Mouse (Mus musculus) adrenal gland, adult 8-10 months (tissue): ENCODE measurements at regions not wholly inside any gene's neighbourhood (a gene's known extent, or its start where the extent isn't known, plus 50 kb on each side); places are given as distances from the start of the nearest gene placed in this dataset.

ENCODE experiments used
- DNase-seq: peaks from one replicate; pipeline ENCODE4 v3.0.0; 2022

GRCm38 (mm10) chr13:38878718-38879669, 81.7 kb downstream of the Slc35b3 start:
- DNase-seq = peak; percentile 60

GRCm38 (mm10) chr13:38875923-38876322, 84.8 kb downstream of the Slc35b3 start:
- no peak for DNase-seq

- no peak for DNase-seq
These were observed 96.7 kb downstream of the Slc35b3 start for GRCm38 (mm10) chr13:38864002-38864401.

GRCm38 (mm10) chr13:38855742-38856141, 104.9 kb downstream of the Slc35b3 start:
- DNase-seq = no peak

- no peak for DNase-seq
These were observed 105.7 kb downstream of the Slc35b3 start for GRCm38 (mm10) chr13:38854986-38855385.

- no peak for DNase-seq
These were observed 107.8 kb downstream of the Slc35b3 start for GRCm38 (mm10) chr13:38852868-38853267.

- DNase-seq = no peak
These were observed 108.9 kb downstream of the Slc35b3 start for GRCm38 (mm10) chr13:38851820-38852219.

- no peak for DNase-seq
These were observed 122.4 kb downstream of the Slc35b3 start for GRCm38 (mm10) chr13:38838231-38838630.

- no peak for DNase-seq
These were observed 135.0 kb downstream of the Slc35b3 start for GRCm38 (mm10) chr13:38825649-38826048.

- no peak for DNase-seq
These were observed 141.1 kb downstream of the Slc35b3 start for GRCm38 (mm10) chr13:38819526-38819925.

GRCm38 (mm10) chr13:38818781-38819180, 141.9 kb downstream of the Slc35b3 start:
- DNase-seq = no peak

GRCm38 (mm10) chr13:38816296-38816695, 144.4 kb downstream of the Slc35b3 start:
- DNase-seq = no peak

- no peak for DNase-seq
These were observed 145.5 kb downstream of the Slc35b3 start for GRCm38 (mm10) chr13:38815002-38815707.

GRCm38 (mm10) chr13:38798514-38798913, 139.7 kb upstream of the Eef1e1 start:
- DNase-seq = no peak

- no peak for DNase-seq
These were observed 134.6 kb upstream of the Eef1e1 start for GRCm38 (mm10) chr13:38793456-38793855.

- DNase-seq = no peak
These were observed 121.8 kb upstream of the Eef1e1 start for GRCm38 (mm10) chr13:38780630-38781010.

GRCm38 (mm10) chr13:38779984-38780629, 121.2 kb upstream of the Eef1e1 start:
- no peak for DNase-seq

GRCm38 (mm10) chr13:38776546-38776945, 117.7 kb upstream of the Eef1e1 start:
- no peak for DNase-seq

GRCm38 (mm10) chr13:38772996-38773395, 114.1 kb upstream of the Eef1e1 start:
- DNase-seq = no peak

GRCm38 (mm10) chr13:38766133-38766532, 107.3 kb upstream of the Eef1e1 start:
- DNase-seq = no peak

- DNase-seq = no peak
These were observed 101.4 kb upstream of the Eef1e1 start for GRCm38 (mm10) chr13:38760261-38760660.

- no peak for DNase-seq
These were observed 97.9 kb upstream of the Eef1e1 start for GRCm38 (mm10) chr13:38756629-38757227.

- DNase-seq = no peak
These were observed 94.9 kb upstream of the Eef1e1 start for GRCm38 (mm10) chr13:38753722-38754121.
